Mouse (Mus musculus): Measurements from ENCODE around the gene Riok2. TPM values are rescaled to one million over a fixed set of nuclear protein-coding genes. Genes with fewer than 3 reads are reported as not detected.
"Not testable (repeated sequence)": the region's sequence is repeated elsewhere in the genome, so short reads cannot be mapped to it uniquely, and the experiment has no call there.

Gene Riok2
- total RNA-seq (2021): 10 to 100 TPM; 12.0 to 13.4 TPM
- long read RNA-seq, experiment 1, transcript Riok2-201 (10 exons, 3,220 nt): major isoform, 6 of 9 reads
- long read RNA-seq, experiment 1, partial matches to known transcripts: 0 of 9 reads
- long read RNA-seq, experiment 1, other reads (novel, unspliced or antisense): 3 of 9 reads
- long read RNA-seq, experiment 2, transcript Riok2-201 (10 exons, 3,220 nt): major isoform, 10 of 14 reads
- long read RNA-seq, experiment 2, partial matches to known transcripts: 0 of 14 reads
- long read RNA-seq, experiment 2, other reads (novel, unspliced or antisense): 4 of 14 reads

DNA sequence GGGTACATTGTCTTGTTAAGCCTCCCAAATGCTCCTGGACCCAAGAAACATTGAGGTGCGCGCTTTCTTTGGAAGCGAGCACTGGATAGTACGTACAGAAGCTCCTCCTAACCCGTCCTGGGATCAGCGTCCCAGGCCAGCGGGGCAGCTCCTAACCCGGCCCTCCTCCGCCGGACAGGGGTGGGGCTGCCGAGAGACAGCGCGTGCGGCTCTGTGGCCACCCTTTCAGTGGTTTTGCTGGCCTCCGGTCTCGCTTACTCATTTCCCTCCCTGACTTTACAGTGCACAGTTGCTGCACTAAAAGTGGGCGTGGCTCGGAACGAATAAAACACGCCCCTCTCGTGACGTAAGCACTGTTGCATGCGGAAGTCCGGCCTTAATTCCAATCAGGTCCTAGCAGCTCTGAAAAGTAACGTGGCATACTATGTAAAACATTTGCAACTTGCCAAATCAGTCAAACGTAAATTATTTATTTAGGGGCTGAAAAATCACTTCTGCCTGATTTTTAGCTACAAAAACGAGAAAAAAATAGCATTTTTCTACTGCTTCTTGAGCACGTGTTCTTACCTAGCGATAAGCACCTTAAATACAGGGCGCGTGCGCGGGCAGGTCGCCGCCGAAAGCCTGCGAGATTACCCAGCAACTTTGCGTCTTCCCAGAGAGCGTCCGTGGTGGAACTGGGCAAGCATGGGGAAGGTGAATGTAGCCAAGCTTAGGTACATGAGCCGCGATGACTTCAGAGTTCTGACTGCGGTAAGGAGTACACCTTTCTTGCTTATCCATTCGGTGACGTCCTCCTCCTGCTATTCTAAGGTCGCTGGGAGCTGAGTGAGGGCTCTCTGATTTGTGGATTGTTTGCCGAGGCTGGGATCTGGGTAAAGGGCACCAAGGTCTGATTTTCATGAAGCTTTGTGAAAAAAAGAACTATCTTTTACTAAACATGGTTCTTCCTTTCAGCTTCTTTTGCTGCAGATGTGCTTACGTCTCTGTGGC is at the start of gene Riok2:
Gene Riok2, plus strand, starts transcription at position 392 of the 993 bp plus-strand sequence.
- intact Hi-C loops (cut with DNase I; ENCODE audit: low total_unique reads): no loop called here
- DNase-seq: peak; percentile 94

DNA sequence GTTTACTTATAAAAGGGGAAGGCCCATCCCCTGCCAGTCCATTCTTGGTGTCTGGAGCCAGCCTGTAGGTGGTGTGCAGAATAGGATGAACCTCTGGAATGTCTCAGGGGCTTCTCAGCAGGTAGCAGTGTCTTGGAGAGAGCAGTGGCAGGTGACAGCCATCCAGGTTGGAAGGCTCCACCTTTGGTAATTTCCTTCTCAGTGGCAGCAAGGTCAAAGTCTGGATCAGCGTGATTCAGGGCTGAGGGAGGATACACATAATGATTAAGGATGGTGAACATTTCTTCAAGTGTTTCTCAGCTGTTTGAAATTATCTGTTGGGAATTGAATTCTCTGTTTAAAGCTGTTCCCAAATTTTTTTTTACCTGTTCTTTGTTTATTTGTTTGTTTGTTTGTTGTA is 48.1 kb upstream of the Riok2 start:
- intact Hi-C loops (cut with DNase I; ENCODE audit: low total_unique reads); DNase-seq: not testable (repeated sequence)

DNA sequence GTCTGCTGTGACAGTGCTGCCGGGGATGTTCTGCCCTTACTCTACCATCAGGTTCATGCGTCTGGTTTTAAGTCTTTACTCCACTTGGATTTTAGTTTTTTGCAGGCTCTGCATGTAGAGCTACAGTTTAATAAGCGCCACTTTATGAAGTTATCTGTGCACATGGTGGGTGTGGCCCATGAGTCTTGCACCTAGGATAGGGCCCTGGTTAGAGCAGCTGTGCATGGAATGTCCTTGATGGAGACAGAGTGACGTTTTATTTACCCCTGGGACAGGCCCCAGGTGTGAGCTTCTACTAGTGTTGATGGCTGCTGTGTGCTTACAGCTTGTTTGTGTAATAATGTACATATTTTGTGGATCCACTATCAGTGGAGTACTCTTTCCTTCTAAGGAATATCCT is 47.5 kb upstream of the Riok2 start:
- intact Hi-C loops (cut with DNase I; ENCODE audit: low total_unique reads): no loop called here
- DNase-seq: no peak

DNA sequence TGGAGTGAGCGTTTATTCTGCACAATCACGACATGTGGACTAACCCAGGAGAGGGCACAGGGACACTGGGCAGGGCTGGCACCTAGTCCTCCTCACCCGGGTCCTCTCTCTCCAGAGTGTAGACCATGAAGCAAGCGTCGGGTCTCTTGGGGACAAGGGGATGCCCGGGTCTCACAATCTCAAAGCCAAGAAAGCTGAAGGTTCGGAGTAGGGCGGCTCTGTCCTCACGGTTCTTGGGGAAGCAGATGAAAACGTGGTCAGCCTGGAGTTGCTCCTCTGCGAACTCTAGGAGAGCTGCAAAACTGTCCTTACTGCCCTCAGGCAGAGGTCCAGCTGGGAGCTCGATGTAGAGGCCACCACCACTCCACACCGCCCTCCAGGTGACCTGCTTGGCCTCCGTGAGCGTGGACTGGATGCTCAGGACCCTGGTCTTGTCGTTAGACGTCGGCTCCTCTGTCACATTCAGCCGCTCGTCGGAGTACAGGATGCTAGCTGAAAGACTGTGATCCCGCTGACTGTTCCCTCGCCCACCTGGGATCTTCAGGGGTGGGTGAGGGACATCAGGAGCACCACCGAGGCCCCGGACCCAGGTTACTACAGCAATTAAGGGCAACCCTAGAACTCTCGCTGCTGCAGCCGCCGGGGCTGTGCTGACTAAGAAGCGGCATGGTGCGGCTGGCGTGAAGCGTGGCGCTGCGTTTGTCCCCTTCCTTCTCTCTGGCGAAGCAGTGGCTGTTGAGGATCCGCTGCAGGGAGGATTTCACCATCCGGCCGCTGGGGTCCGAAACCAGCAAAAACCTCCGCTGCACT is 28.5 kb upstream of the Riok2 start:
- intact Hi-C loops (cut with DNase I; ENCODE audit: low total_unique reads); DNase-seq: not testable (repeated sequence)

DNA sequence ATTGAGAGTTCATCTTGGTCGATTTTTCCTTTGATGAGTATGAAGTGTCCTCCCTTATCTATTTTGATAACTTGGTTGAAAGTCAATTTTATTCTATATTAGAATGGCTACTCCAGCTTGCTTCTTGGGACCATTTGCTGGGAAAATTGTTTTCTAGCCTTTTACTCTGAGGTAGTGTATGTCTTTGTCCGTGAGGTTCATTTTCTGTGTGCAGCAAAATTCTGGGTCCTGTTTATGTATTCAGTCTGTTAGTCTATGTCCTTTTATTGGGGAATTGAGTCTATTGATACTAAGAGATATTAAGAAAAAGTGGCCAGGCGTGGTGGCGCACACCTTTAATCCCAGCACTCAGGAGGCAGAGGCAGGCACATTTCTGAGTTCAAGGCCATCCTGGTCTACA is 27.8 kb upstream of the Riok2 start:
- DNase-seq; intact Hi-C loops (cut with DNase I; ENCODE audit: low total_unique reads): not testable (repeated sequence)

DNA sequence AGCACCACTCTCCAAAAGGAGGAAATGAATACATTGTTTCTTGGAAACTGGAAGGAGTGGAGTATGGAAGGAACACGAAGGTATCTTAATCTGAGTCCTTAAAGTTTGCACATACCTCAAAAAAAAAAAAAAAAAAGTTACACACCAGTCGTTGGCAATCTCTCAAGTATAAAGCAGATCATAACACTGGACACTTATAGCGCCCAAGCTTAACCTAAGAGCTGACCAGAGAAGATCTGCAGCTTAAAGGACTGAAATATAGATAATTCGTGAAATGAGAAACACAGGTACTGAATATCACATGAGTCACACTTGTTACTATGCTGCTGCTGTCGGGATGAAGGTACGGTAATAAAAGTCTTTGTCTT is 575 bp upstream of the Riok2 start:
- intact Hi-C loops (cut with DNase I; ENCODE audit: low total_unique reads): no loop called here
- DNase-seq: no peak

DNA sequence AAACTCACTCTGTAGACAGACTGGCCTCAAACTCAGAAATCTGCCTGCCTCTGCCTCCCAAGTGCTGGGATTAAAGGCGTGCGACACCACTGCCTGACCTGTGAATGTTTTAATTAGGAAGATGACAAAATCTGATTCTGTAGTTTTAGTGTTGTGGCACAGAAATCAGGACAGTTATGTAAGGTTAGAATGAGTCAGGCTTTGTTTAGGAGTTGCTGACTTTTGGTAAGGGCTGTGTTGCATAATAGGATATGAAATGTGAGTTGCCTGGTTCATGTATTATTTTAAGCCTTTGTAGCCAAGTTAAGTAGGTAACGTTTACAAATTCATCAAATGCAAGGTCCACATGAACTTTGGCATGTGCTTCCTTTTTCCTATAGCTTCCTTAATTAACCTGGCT is 1.5 kb downstream of the Riok2 start:
- no peak for DNase-seq
- intact Hi-C loops (cut with DNase I; ENCODE audit: low total_unique reads): no loop called here

DNA sequence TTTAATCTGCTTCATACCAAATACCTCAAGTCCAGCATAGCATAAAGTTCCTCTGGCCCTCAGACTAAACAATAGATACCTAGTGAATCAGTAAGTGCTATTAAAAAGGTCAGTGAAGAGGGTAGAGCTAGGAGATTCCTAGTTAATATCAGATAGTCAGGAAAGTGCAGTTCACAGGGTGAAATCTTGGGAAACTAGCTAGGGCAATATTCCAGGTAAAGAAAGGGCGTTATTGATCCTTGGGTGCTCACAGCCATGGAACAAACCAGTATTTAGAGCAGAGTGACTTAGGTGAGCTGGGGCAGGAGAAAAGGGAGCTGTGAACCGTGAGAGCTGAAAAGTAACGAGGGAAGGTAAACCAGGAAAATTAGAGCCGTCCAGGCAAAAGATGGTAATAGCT is 9.6 kb downstream of the Riok2 start:
- intact Hi-C loops (cut with DNase I; ENCODE audit: low total_unique reads): no loop called here

DNA sequence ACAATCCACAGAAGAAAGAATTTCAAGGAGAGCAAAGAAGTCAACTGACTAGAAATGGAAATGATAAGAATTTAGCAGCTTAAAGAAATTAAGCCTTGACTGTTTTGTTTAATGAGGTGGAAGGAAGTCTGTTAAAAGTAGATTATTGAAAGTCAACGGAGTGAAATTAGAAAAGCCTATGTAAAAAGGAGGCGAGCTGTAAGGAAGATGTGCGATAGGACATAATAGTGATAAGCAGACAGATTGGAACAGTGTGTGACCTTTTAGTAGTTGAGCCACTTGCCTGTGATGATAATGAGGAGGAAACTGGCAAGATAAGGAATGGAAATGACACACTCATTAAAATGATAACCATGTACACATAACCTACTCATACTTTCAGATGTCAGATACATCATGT is 10.4 kb downstream of the Riok2 start:
- intact Hi-C loops (cut with DNase I; ENCODE audit: low total_unique reads): no loop called here
- DNase-seq: no peak

More for the DNA sequence above, 9.6 kb downstream of the Riok2 start:
- DNase-seq: no peak

DNA sequence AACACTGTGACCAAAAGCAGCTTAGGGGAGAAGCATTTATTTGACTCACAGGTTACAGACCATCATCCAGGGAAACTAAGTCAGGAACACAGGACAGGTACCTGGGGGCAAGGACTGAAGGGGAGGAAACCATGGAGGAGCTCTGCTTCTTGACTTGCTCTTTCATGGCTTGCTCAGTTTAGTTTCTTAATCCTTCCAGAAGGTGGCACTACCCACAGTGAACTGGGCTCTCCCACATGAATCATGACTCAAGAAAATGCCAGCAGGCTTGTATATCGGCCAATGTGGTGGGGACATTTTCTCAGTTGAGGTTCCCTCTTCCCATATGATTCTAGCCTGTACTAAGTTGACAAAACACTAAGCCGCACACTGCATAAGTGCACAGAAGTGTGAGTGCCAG is 12.0 kb downstream of the Riok2 start:
- no peak for DNase-seq
- intact Hi-C loops (cut with DNase I; ENCODE audit: low total_unique reads): no loop called here

DNA sequence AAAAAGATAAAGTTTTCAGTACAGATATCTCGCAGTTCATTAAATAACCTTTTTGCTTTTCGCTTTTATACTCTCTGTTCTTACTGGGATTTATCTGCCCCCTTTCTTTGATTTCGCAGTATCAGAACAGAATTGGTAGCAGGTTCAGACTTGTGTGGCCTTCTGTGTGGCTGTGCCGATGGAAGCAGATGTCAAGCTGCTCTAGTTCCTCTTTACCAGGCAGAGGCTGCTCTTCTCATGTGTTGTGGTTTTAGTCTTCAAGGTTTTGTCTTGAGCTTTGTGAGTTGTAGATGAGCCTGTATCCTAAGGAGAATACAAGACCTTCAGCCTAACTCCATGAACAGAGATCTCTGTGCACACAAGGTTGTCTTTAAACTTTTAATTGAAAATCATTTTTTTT is 17.7 kb downstream of the Riok2 start:
- no peak for DNase-seq
- intact Hi-C loops (cut with DNase I; ENCODE audit: low total_unique reads): loop anchor here (10.0 kb wide), 2 partner anchors 133 to 353 kb away; no protein-coding TSS in a partner anchor

DNA sequence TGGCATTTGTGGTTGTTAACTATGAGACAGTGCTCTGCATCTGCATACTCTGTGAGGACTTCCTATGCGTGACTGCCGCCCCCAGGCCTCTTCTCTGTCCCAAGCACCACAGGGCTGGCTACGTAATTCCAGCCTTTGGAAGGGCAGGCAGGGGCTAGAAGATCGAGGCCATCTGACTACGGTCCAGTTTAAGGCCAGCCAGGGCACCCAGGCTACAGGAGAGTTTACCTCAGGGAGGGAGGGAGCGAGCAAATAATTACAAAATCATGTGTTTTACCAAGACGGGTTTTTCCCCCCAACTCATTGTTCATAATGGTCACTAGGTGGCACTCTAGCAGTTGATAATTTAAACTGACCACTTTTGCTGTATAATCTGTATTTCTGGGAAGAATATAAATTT is 18.8 kb downstream of the Riok2 start:
- DNase-seq: no peak
- intact Hi-C loops (cut with DNase I; ENCODE audit: low total_unique reads): loop anchor here (10.0 kb wide), 2 partner anchors 132 to 352 kb away; no protein-coding TSS in a partner anchor

DNA sequence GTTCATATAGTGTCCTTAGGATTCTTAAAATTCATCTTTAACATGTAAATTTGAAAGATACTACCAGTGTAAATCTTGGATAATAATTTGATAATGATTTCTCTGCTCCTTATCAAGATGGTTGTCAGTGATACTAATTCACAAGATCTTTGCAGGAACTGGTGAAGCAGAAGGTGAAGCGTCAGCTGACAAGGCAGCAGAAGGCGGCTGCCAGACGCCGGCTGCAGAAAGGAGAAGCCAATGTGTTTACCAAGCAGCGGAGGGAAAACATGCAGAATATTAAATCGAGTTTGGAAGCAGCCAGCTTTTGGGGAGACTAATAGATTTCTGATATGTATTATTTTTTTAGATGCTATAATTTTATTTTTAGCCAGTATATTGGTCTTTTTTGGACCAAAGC is 19.2 kb downstream of the Riok2 start:
- intact Hi-C loops (cut with DNase I; ENCODE audit: low total_unique reads): loop anchor here (10.0 kb wide), 2 partner anchors 132 to 352 kb away; no protein-coding TSS in a partner anchor
- DNase-seq: no peak

DNA sequence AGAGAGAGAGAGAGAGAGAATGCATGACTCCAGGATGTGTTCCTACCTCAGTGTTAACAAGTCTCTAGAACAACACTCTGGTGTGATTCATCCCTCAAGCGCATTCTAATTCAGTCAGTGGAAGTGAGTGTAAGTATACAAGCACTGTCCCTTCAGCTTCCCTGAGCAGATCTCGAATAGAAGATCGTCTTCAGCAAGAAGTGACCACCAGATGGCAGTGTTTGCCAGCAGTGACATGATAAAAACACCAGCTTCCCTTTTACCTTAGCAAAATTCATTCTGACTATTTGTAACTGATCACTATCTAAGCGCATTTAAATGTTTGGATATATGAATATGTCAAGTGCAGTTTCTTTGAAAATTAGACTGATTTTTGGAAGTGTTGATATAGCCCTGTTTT is 20.2 kb downstream of the Riok2 start:
- intact Hi-C loops (cut with DNase I; ENCODE audit: low total_unique reads): loop anchor here (10.0 kb wide), 2 partner anchors 130 to 350 kb away; no protein-coding TSS in a partner anchor
- peak; percentile 68 for DNase-seq

DNA sequence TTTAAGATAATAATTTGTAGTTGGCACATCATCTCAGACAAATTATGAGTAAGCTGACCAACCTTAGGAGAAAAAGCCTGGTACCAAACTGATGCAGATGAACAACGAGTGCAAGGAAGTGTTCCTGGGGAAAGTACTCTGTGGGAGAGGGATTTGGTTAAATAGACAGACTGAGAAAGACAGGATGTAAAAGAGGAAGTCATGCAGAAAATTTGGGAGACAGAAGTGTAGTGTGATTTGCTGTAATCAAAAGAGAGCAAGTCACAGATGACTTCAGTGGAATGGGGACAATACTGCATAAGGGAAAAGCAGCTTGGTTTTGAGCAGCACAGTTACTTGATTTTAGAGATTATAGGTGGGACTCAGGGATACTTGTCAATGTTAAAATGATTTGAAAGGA is 22.8 kb downstream of the Riok2 start:
- intact Hi-C loops (cut with DNase I; ENCODE audit: low total_unique reads): loop anchor here (5.0 to 10.0 kb wide), 3 partner anchors 128 to 348 kb away; no protein-coding TSS in a partner anchor
- DNase-seq: no peak

DNA sequence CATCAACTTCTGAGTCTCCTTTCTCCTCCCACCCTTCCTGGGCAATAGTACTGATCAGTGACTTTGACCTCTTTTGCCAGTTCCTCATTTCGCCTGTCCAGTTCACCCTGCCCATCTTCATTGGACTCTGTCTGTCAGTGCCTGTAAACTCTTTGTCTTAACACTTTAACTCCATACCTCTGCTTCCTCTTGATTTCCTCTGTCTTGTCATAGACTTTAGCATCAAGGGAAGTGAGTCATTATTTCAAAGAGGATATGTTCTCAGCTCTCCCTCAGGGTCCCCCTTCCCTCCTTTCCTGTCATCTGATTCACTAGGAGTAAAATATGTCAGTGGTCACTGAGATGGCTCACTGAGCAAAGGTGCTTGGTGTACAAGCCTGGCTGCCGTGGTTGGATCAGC is 24.6 kb downstream of the Riok2 start:
- no peak for DNase-seq

DNA sequence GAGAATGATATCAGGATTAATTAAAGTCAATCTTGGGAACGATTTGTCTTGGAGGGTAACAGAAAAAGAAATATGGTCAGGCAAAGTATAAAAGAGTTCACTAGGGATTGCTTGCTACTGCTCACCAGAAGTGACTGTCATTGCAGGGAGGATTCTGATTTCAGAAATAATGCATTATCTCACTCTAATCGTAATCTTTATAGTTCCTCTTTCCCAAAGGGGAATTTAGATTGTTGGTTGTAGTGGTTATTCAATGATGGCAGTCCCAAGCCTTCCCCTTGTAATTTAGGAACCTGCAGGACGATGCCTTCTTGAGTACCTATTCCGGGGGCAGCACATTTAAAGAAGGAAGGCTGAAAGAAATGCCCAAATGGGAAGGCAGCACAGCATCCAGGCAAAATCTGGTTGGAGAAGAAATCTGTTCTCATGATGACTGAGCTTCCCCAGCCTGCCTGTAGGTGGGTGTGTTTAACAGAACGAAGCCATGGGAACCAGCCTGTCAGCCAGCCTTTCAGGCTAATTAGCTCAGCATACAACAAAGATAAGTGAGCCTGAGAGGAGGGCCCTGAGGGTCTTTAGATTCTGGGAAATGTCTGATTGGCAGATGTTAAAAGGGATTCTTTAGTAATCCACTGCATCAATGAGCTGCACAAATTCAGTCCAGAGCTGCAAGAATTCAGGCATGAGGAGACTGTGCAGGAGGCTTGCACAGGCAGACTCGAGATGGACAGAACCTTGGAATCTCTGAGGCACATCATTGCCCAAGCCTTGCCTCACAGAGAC is 28.3 kb downstream of the Riok2 start, which contains the start of gene Lix1:
Gene Lix1, plus strand, starts transcription at position 451 of the 783 bp plus-strand sequence.
- peak; percentile 33 for DNase-seq
- intact Hi-C loops (cut with DNase I; ENCODE audit: low total_unique reads): no loop called here

More for the DNA sequence above, 24.6 kb downstream of the Riok2 start:
- intact Hi-C loops (cut with DNase I; ENCODE audit: low total_unique reads): loop anchor here (5.0 to 10.0 kb wide), 3 partner anchors 126 to 346 kb away; no protein-coding TSS in a partner anchor

DNA sequence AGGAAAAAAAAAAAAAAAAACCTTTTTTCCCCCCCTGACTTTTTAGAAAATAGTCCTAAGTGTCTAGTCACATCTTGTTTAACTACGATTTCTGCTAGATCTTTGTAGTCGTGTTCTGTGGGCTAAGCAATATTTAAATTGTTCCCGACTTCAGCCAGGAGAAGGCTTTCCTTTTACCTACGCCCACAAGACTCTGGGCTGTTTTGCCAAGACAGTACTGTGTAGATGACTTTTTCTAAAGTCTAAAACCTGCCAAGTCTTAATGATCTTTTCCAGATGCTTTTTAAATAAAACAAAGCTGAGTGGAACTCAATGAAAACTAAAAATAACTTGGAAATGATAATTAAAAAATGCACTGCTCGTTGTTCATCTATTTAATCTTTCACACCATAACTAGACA is 28.9 kb downstream of the Riok2 start:
- intact Hi-C loops (cut with DNase I; ENCODE audit: low total_unique reads): no loop called here
- no peak for DNase-seq
